Mouse (Mus musculus) splenic B cell, adult 2 months (primary cell): ENCODE results near the gene Sh3rf1.

Source experiments
- DNase-seq: peaks from one replicate; pipeline ENCODE4 v3.0.0-alpha.2; 2011; ENCODE audit warnings: low read depth, low spot score
- H3K27me3 ChIP-seq: 2 replicates; pipeline ENCODE4 v1.6.1; 2012; ENCODE audit warnings: mild to moderate bottlenecking, low read length, moderate library complexity, mixed read lengths; ENCODE audit not compliant: control insufficient read depth, poor library complexity, insufficient read depth, severe bottlenecking
- H3K36me3 ChIP-seq: 2 replicates; pipeline ENCODE4 v1.6.1; 2012; ENCODE audit warnings: mild to moderate bottlenecking, low read length, moderate library complexity, mixed read lengths; ENCODE audit not compliant: control insufficient read depth, poor library complexity, insufficient read depth, severe bottlenecking

Gene Sh3rf1

DNA sequence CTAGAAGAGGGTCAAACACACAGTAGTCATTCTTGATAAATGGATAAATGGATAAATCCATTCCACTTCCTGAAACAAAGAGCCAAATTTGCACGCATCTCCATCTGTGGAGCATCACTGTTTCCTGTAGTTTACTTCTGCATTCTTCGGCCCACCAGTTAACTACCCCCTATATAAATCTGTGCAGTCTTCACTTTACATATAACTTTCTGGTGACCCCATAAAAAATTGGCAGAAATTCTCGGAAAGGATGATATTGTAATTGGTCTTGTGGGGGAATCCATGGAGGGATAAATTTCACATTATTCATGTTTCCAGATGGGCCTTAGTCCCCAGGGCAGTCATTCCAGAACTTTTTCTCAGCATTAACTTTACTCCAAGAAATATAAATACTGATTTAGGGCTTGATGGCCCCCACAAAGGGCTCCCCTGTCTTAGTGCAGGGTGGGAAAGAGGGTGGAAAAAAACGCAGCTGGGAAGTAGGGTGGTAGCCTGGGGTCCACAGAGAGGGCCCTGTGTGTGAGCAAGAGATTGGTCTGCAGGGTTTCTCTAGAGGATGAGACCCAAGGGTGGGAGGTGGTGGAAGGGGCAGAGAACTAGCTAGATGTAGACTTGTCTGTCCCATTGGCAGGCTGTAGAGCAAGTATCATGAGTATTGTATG is 205.3 kb downstream of the Sh3rf1 start:
- H3K27me3 ChIP-seq = no peaks in the 10 kb centered on the region
- DNase-seq = no peak
- no peaks in the 10 kb centered on the region for H3K36me3 ChIP-seq

DNA sequence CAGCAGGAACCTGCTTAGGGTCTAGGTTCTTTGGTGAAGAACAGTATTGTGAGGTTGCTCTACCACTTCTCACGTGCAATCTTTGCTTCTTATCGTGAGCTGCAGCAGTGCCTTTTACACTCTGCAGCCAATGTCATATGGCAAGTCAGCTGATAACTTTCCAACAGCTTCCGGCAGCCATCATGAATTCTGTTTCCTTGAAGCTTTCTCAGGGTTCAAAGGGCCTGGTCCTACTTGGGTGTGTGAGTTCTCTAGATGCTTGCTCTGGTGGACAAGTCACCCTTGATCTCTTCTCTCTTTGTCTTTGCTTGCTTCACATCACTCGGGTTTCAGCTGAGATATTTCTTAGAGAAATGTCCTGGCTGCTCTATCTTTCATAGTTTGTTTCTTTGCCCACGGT is 211.8 kb downstream of the Sh3rf1 start:
- no peak for DNase-seq
- Histone ChIP-seq H3K27me3 (no peaks in the 10 kb centered on the region), H3K36me3 (no peaks in the 10 kb centered on the region)

GRCm38 (mm10) chr8:61436147-61436546 is 212.5 kb downstream of the Sh3rf1 start:
- DNase-seq = no peak
- no peaks in the 10 kb centered on the region for H3K36me3 ChIP-seq
- H3K27me3 ChIP-seq = no peaks in the 10 kb centered on the region

DNA sequence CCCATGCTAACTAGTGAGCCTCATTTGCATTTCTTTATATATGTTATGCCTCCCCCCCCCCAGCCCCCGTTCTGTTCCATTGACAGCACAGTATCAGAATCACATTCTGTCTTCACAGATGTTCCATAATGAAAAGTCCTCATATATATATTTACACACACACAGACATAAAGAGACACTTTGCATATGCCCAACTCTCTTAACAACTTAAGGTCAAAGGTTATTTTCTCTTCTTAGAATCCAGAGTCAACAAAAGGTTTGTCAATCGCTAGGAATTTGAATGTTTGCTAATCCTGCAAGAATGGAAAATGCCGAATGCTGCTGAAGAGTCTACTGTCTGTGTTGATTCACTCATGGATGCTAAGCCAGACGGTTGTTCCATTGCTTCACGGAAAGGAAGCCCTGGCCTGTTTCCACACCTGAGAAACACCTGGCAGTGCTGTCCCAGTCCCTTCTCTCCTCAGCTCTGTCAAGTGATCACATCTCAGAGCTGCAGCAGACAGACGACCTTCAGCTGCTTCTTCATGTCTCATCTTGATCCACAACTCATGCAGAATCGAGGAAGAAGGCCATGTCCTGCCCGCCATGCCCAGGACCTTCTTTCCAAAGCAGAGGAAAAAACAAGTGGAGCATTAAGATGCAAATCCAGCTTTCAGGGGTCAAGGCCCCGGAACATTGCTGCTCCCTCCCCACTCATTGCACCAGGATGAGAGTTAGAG is 213.1 kb downstream of the Sh3rf1 start:
- Histone ChIP-seq H3K27me3 (no peaks in the 10 kb centered on the region), H3K36me3 (no peaks in the 10 kb centered on the region)
- no peak for DNase-seq

GRCm38 (mm10) chr8:61437305-61437605 is 213.6 kb downstream of the Sh3rf1 start:
- no peaks in the 10 kb centered on the region for H3K36me3 ChIP-seq
- H3K27me3 ChIP-seq = no peaks in the 10 kb centered on the region
- no peak for DNase-seq

DNA sequence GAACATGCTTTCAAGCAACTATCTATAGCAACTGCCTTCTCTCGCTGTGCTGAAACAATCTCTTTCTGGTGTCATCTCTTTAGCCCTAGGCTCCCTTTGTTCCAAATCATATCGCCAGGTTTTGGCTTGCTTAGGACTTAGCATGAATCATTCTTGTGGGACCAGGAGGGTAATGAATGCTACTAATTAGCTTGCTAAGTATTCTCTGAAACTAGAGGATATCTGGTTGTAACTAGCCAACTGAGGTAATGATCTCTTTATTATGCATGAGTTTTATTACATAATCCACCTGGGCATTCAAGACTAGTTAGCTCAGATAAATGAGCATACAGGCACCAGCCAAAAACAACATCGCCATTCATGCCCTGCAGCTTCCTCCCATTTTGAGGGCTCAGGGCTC is 219.3 kb downstream of the Sh3rf1 start:
- DNase-seq = no peak
- H3K27me3 ChIP-seq = no peaks in the 10 kb centered on the region
- no peaks in the 10 kb centered on the region for H3K36me3 ChIP-seq

- no peaks in the 10 kb centered on the region for H3K27me3 ChIP-seq
- DNase-seq = no peak
Observed at GRCm38 (mm10) chr8:61444358-61444757, 220.7 kb downstream of the Sh3rf1 start.

More at GRCm38 (mm10) chr8:61444358-61444757, 220.7 kb downstream of the Sh3rf1 start:
- H3K36me3 ChIP-seq = no peaks in the 10 kb centered on the region
